8 mouse cellular contexts compared by ENCODE assay signal in genomic region chr9:81634163-81634562, GRCm38 (mm10). TPM values are rescaled to one million over a fixed set of nuclear protein-coding genes. Genes with fewer than 3 reads are reported as not detected.
DNase-seq lines count a peak whose midpoint lies in the region; ATAC-seq lines count a peak whose summit lies in the region.

No protein-coding gene starts in this region.

- no peaks in the 10 kb centered on the region for H3K36me3 ChIP-seq in kidney, embryonic 15.5 days
- H3K36me3 ChIP-seq in hindbrain, embryonic 16.5 days (ENCODE audit: control insufficient read depth, insufficient read depth, low read length) = no peaks in the 10 kb centered on the region
- H3K36me3 ChIP-seq in neural tube, embryonic 14.5 days (ENCODE audit: control insufficient read depth, insufficient read depth, low read length) = no peaks in the 10 kb centered on the region

- intact Hi-C loops in left cerebral cortex, postnatal 25 days (cut with DNase I) = loop anchor here (5.0 kb wide), 3 partner anchors 228 to 1178 kb away; partner anchors contain the start of gene Mei4

- peaks cover 24% of the 10 kb centered on the region for H3K4me1 ChIP-seq in kidney, embryonic 15.5 days
- peaks cover 14% of the 10 kb centered on the region for H3K4me1 ChIP-seq in hindbrain, embryonic 16.5 days (ENCODE audit: control insufficient read depth, insufficient read depth, low read depth, low read length)
- peaks cover 8% of the 10 kb centered on the region; the same call in 1 of the 2 replicates for H3K4me1 ChIP-seq in neural tube, embryonic 14.5 days (ENCODE audit: control insufficient read depth, insufficient read depth, low read length)

- no peak for DNase-seq in kidney, adult 9 months
- peak; percentile 43 for DNase-seq in embryo, embryonic 10.5 days (ENCODE audit: low spot score)
- no peak for DNase-seq in testis, postnatal 10 days (ENCODE audit: low spot score)
- DNase-seq in left cerebral cortex, postnatal 25 days (ENCODE audit: low spot score in 2 of 2) = no peak
- DNase-seq in layer of hippocampus, adult 18-20 months (ENCODE audit: low spot score in 2 of 2) = no peak

- H3K4me3 ChIP-seq in kidney, embryonic 15.5 days (replicated peaks) = peak overlapping the region; percentile 68
- H3K4me3 ChIP-seq in hindbrain, embryonic 16.5 days (ENCODE audit: low read length) = peak overlapping the region; percentile 90
- H3K4me3 ChIP-seq in neural tube, embryonic 14.5 days (ENCODE audit: low read depth, low read length) = peak overlapping the region; percentile 80

- H3K27me3 ChIP-seq in kidney, embryonic 15.5 days = peaks cover 60% of the 10 kb centered on the region
- peaks cover 3% of the 10 kb centered on the region; the same call in 1 of the 2 replicates for H3K27me3 ChIP-seq in hindbrain, embryonic 16.5 days (replicated peaks; ENCODE audit: control insufficient read depth, insufficient read depth, low read length)
- H3K27me3 ChIP-seq in neural tube, embryonic 14.5 days (ENCODE audit: control insufficient read depth, insufficient read depth, low read length) = peaks cover 24% of the 10 kb centered on the region

- WGBS in kidney, embryonic 15.5 days = 2% methylated on average over 10 of the region's 10 CpGs
- 2% methylated on average over 10 of the region's 10 CpGs for WGBS in hindbrain, embryonic 16.5 days
- 2% methylated on average over 10 of the region's 10 CpGs for WGBS in neural tube, embryonic 14.5 days

- H3K27ac ChIP-seq in kidney, embryonic 15.5 days = no peak overlapping the region
- H3K27ac ChIP-seq in hindbrain, embryonic 16.5 days (ENCODE audit: low read depth, low read length) = no peak overlapping the region
- no peak overlapping the region for H3K27ac ChIP-seq in neural tube, embryonic 14.5 days (ENCODE audit: low read depth, low read length)

- H3K9me3 ChIP-seq in kidney, embryonic 15.5 days (replicated peaks) = no peaks in the 10 kb centered on the region
- no peaks in the 10 kb centered on the region for H3K9me3 ChIP-seq in hindbrain, embryonic 16.5 days (ENCODE audit: control insufficient read depth, low read length)
- no peaks in the 10 kb centered on the region for H3K9me3 ChIP-seq in neural tube, embryonic 14.5 days (ENCODE audit: control insufficient read depth, low read length)

- H3K4me2 ChIP-seq in kidney, embryonic 15.5 days = peak overlapping the region; percentile 99
- H3K4me2 ChIP-seq in hindbrain, embryonic 16.5 days (ENCODE audit: low read length) = peak overlapping the region; percentile 98
- peak overlapping the region; percentile 99 for H3K4me2 ChIP-seq in neural tube, embryonic 14.5 days (ENCODE audit: low read depth, low read length)

- H3K9ac ChIP-seq in kidney, embryonic 15.5 days = no peak overlapping the region
- peak overlapping the region; percentile 82 for H3K9ac ChIP-seq in hindbrain, embryonic 16.5 days (ENCODE audit: low read depth, low read length)
- no peak overlapping the region for H3K9ac ChIP-seq in neural tube, embryonic 14.5 days (replicated peaks; ENCODE audit: low read depth, low read length)

- ATAC-seq in kidney, embryonic 15.5 days (replicated peaks; ENCODE audit: low FRiP score) = no peak
- ATAC-seq in hindbrain, embryonic 16.5 days = no peak
- ATAC-seq in neural tube, embryonic 14.5 days (ENCODE audit: low read depth) = no peak

RNA-seq across cellular contexts. Expression of gene Htr1b, which starts 0.5 kb away (rescaled TPM):
- polyA plus RNA-seq in kidney, embryonic 15.5 days (2015; fragmentation: Nextera tagmentation; extraction: Ambion mirVana) = 0.30 and 0.40 TPM in 2 replicates
- polyA plus RNA-seq in hindbrain, embryonic 16.5 days (2015; fragmentation: Nextera tagmentation; extraction: Ambion mirVana) = 8.0 and 8.1 TPM in 2 replicates
- 2.7 and 3.1 TPM in 2 replicates for polyA plus RNA-seq in neural tube, embryonic 14.5 days (2014; fragmentation: Nextera tagmentation; extraction: Ambion mirVana)
- total RNA-seq in left cerebral cortex, postnatal 25 days (2021) = 10 to 100 TPM; 13.1 to 19.7 TPM
- total RNA-seq in layer of hippocampus, adult 18-20 months (2021) = 10 to 100 TPM; 11.2 to 14.5 TPM
